Mouse (Mus musculus): ENCODE measurements around the gene Olfr728.

Olfr728 gene

DNA sequence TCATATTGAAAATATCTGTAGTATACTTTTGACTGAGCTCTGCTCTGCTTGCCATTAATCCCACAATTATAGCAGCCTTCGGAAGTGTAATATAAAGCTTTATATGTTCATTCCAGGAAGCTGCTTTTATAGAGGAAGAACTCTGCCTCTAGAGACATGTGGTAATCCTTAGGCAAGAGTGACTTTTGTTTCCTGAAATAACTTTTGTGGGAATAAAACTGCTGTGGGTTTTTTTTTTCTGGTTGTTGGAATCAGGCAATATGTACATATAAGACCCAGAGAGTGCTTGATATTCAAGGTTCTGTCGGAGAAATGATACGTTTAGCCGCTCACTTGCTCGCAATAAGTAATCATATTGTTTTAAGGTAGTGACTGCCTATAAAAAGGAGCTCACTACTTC is at the start of gene Olfr728:
TSS of gene Olfr728 (minus strand) at position 101 of the 400 bp plus-strand sequence.
- DNase-seq (ENCODE audit: low read depth) = no peak

DNA sequence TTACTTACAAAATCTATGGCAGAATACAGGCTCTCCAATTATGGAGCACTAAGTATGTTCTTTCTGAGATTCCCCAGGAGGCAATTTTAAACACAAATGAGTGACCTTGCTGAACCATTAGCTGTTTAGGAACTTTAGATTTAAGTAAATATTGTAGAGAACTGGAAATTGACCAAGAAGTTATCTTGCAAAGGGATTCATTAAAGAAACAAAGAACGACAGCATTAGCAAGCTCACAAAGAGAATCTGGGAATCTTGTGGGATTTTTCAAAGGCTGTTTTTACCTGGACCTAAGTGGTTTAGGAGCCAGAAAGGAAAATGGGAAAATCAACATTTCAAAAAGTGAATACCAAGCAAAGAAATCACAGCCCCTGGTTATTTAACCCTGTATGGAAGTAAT is 45.6 kb upstream of the Olfr728 start, which contains the start of gene Olfr730:
TSS of gene Olfr730 (minus strand) at position 101 of the 400 bp plus-strand sequence.
- DNase-seq (ENCODE audit: low read depth) = no peak

DNA sequence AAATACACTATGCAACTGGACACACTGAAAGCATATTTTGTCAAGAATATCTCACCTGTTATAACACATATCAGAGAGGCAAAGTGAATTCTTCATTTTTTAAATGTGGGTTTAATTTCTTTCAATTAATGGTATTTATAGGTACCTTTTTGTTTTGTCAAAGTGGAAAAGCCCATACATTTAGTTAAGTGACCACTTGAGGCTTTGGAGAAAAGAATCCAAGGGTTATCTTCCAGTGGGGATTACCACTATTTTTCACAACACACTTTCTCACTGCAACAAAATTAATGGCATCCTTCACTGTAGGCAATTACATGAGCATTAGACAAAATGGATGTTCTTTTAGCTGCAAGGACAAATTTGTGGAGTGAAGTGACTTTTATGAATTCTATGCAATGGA is 10.3 kb upstream of the Olfr728 start, which contains the start of gene Olfr729:
TSS of gene Olfr729 (minus strand) at position 101 of the 400 bp plus-strand sequence.
- no peak for DNase-seq (ENCODE audit: low read depth)

DNA sequence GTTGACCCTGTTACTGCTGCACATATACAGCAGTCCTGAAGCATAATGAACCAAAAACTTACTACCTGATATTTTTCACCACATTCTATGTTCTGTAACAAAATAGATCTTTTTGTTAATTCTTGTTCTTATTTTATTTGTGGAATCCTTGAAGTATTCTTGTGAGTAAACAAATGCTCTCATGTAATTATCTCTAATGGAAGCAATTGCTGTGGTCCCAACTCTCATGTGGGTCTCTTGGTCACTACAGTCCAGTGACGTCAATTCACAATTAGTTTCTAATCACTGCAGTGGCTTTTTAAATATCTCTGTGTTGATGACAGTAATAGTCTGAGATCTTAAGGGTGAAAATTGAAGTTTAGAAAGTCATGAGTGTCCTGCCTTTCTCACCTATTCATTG is 19.6 kb downstream of the Olfr728 start, which contains the start of gene Olfr727:
TSS of gene Olfr727 (plus strand) at position 301 of the 400 bp plus-strand sequence.
- DNase-seq (ENCODE audit: low read depth) = no peak

DNA sequence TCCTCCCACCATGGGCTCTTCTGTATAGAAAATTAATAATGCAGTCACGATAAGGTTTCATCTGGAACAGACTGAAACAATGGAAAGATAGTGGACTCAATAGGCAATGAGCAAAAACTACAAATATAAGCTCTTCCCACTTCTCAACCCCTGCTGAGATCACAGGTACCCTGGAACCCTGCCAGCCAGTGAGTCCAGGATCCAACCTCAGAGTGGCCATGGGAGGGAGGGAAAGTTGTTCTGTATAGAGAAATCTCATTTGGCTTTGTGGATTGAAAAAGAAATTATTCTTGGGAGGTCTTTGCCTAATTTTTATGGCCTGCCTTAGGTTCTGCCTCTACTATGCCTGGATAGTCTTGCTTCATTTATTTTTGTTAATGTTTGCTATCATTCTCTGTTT is 51.6 kb downstream of the Olfr728 start, which contains the start of gene Olfr726:
TSS of gene Olfr726 (minus strand) at position 101 of the 400 bp plus-strand sequence.
- DNase-seq (ENCODE audit: low read depth) = no peak
